ENCODE assay signal across 15 mouse cellular contexts in the genomic region with DNA sequence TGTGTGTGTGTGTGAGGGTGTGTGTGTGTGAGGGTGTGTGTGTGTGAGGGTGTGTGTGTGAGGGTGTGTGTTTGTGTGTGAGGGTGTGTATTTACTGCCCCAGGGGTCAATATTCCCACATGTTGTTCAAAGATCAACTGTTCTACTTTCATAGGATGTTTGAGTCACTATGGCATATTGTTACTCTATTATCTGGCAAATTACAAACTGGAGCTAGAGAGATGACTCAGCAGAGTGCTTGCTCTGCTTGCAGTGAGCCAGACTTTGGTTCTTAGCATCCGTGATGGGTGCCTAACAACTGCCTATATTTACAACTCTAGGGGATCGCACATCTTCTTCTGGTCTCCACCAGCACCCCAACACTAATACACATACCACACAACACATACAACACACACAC.
"Had no signal": no experiment of that assay in that cellular context is flagged by ENCODE, and none has a peak within 500 bp of the region (broad histone marks: within the 10 kb centered on the region; RNA-seq: fewer than 3 reads in every experiment).

No protein-coding gene starts in this region.

- H3K27ac ChIP-seq: left cerebral cortex, adult 2 months; limb, embryonic 15.5 days; liver, embryonic 12.5 days; midbrain, embryonic 10.5 days; neural tube, embryonic 12.5 days had no signal

- H3K9ac ChIP-seq: limb, embryonic 15.5 days; liver, embryonic 12.5 days; lung, embryonic 14.5 days; neural tube, embryonic 12.5 days had no signal

- DNase-seq: kidney, adult 8-10 months; kidney, postnatal 36 days; lung, embryonic 14.5 days; lung, postnatal 10 days; lung, postnatal 4 days; midbrain, embryonic 14.5 days; retina, postnatal 1 day; right cerebral cortex, postnatal 14 days; thymus, adult 18-20 months; thymus, postnatal 14 days had no signal

- ATAC-seq: liver, embryonic 12.5 days had no signal

- H3K4me3 ChIP-seq: left cerebral cortex, adult 2 months; limb, embryonic 15.5 days; liver, embryonic 12.5 days; midbrain, embryonic 10.5 days; neural tube, embryonic 12.5 days had no signal

- H3K27me3 ChIP-seq: limb, embryonic 15.5 days; liver, embryonic 12.5 days; neural tube, embryonic 12.5 days had no signal

- H3K4me2 ChIP-seq: limb, embryonic 15.5 days; liver, embryonic 12.5 days; lung, embryonic 14.5 days; neural tube, embryonic 12.5 days had no signal

- H3K9me3 ChIP-seq: limb, embryonic 15.5 days; liver, embryonic 12.5 days; midbrain, embryonic 10.5 days; neural tube, embryonic 12.5 days had no signal

- H3K4me1 ChIP-seq: limb, embryonic 15.5 days; neural tube, embryonic 12.5 days had no signal
